Mouse (Mus musculus): Measurements from ENCODE around the gene Iqgap2.

Iqgap2 gene

DNA sequence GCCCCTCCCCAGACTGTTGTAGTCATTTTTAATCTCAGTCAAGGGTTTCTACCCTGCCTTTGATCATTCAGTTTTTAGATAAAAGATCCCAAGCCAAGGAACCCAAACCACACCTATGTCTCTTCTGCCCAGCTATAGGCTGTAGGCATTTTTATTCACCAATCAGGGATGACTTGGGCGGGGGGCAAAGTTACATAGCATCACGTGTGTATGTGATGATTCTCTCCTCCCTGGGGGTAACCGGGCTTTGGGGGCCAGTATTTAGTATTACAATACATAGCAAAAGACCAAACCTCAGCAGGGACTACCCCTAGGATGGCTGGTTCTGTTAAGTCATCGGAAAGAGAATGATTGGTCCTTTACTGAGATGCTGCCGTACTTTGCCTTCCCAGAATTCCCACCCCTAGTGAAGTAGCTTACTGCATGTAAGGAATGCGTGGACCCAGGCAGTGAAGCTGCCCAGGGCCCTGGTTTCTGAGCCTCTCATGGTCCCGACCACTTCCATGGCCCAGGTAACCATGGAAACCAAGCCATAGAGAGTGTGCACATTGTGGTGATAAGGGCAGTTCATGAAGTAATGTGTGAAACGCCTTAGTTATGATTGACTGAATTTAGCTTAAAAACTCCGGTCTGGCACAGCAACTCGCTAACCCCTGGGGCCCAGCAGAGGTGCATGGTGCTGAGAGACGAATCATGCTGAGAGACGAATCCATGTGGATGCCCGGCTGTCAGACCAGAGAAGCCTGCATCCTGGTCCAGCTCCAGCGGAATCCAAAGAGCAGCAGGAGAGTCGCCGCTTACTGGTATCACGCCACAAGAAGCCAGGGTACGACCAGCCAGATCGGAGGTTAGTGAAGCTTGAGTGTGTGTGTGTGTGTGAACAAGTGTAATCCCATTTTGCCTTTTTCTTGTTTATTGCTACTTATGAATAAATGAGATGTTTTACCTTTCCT is 308.2 kb downstream of the Iqgap2 start:
- DNase-seq (ENCODE audit: low spot score in 2 of 2) = no peak

DNA sequence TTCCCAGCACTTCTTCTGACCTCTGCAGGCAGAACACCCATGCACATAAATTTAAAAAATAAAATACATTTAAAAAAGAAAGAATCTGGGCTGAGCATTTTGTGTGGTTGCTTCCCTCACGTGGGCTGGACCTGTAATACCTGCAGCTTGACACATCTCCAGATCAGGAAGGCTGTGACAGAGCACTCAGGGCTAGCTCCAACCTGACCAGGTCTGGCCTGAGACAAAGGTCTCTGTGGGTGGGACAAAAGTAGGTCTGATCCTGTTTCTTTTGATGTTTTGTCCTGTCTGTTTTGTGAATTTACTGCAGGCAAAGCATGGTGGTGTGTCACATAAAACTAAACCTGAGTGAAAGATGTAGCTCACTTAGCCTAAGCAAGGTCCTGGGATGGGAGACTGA is 309.9 kb downstream of the Iqgap2 start:
- DNase-seq (ENCODE audit: low spot score in 2 of 2) = no peak

DNA sequence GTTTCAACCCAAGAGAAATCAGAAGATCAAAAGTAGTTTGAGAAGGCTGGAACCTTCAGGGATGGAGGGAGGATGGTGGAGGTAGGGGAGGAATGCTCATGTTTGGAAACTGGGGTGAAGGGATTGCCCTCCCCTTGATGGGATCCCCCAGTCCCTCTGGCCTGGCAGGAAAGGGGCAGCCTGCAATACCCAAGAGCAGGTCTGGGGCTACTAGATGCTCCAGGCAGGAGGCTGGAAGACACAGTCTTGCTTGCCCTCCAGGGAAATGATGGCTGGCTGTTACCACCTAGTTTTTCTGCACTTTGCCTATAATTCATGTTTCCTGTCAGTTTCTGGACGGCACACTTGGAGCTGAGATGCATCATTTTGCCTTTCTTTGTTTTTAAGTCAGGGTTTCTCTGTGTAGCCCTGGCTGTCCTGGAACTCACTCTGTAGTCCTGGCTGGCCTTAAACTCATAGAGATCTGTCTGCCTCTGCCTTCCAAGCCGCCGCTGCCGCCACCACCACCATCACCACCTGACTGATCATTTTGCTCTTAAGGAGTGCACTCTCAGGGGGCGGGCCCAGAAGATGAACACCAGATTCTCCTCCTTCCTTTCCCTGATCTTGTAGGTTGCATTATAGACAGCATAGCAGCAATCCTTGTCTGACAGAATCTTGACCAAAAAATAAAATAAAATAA is 313.6 kb downstream of the Iqgap2 start:
- DNase-seq (ENCODE audit: low spot score in 2 of 2) = no peak
